Mouse (Mus musculus) MEL (cell line): Measurements from ENCODE around the gene Srp9. TPM values are rescaled to one million over a fixed set of nuclear protein-coding genes. Genes with fewer than 3 reads are reported as not detected.

Source experiments
- DNase-seq: peaks from one replicate; pipeline ENCODE4 v3.0.0; 2011; ENCODE audit warnings: low read depth, low spot score
- H3K27ac ChIP-seq: 2 replicates; pipeline ENCODE4 v1.5.1; 2012; ENCODE audit warnings: low read depth, mild to moderate bottlenecking, control low read depth, low read length, moderate library complexity; ENCODE audit not compliant: control insufficient read depth
- H3K27me3 ChIP-seq, 2 experiments: fragments of 150-350 bp in 1 of 2; sonication (generic) in 1 of 2; 2 replicates each; pipeline ENCODE4 v1.6.1; 2012; ENCODE audit warnings: low read length in 2 of 2, mild to moderate bottlenecking in 2 of 2, improper control_type of control experiment in 1 of 2, moderate library complexity in 1 of 2; ENCODE audit not compliant: insufficient read depth in 2 of 2, control insufficient read depth in 1 of 2
- H3K36me3 ChIP-seq, 2 experiments: 2 replicates each; pipeline ENCODE4 v1.6.1; 2012 to 2014; ENCODE audit warnings: low read length in 2 of 2, improper control_type of control experiment in 1 of 2, inconsistent platforms in 1 of 2, mild to moderate bottlenecking in 1 of 2; ENCODE audit not compliant: insufficient read depth in 2 of 2, control insufficient read depth in 1 of 2
- H3K4me1 ChIP-seq, 2 experiments: fragments of 150-350 bp in 1 of 2; sonication (generic) in 1 of 2; 2 replicates each; pipeline ENCODE4 v1.6.1; 2012; ENCODE audit warnings: low read length in 2 of 2, improper control_type of control experiment in 1 of 2, mild to moderate bottlenecking in 1 of 2; ENCODE audit not compliant: insufficient read depth in 2 of 2, control insufficient read depth in 1 of 2
- H3K4me3 ChIP-seq, 2 experiments: fragments of 150-350 bp in 1 of 2; sonication (generic) in 1 of 2; 2 replicates each; pipeline ENCODE4 v1.5.1; 2012; ENCODE audit warnings: low read depth in 2 of 2, low read length in 2 of 2, mild to moderate bottlenecking in 2 of 2, moderate library complexity in 2 of 2, control low read depth in 1 of 2, improper control_type of control experiment in 1 of 2; ENCODE audit not compliant: control insufficient read depth in 1 of 2, insufficient read depth in 1 of 2
- H3K79me2 ChIP-seq: 2 replicates; pipeline ENCODE4 v1.6.1; 2012; ENCODE audit warnings: mild to moderate bottlenecking, low read length, moderate library complexity; ENCODE audit not compliant: control insufficient read depth, poor library complexity, insufficient read depth
- H3K9ac ChIP-seq: 2 replicates; pipeline ENCODE4 v1.6.1; 2012; ENCODE audit warnings: low read depth, mild to moderate bottlenecking, control low read depth, low read length, moderate library complexity; ENCODE audit not compliant: control insufficient read depth, poor library complexity, severe bottlenecking
- H3K9me3 ChIP-seq: fragments of 150-350 bp; sonication (generic); replicated peaks from 2 replicates; pipeline ENCODE4 v1.6.1; 2012; ENCODE audit warnings: mild to moderate bottlenecking, low read length, improper control_type of control experiment, moderate library complexity; ENCODE audit not compliant: insufficient read depth
- BHLHE40 ChIP-seq: IDR thresholded peaks from 2 replicates; pipeline ENCODE4 v1.6.1; 2012; ENCODE audit warnings: low read depth, mild to moderate bottlenecking, inconsistent platforms, low read length, improper control_type of control experiment, borderline replicate concordance
- CHD1 ChIP-seq: IDR thresholded peaks from 2 replicates; pipeline ENCODE4 v1.6.1; 2012; ENCODE audit warnings: low read depth, mild to moderate bottlenecking, inconsistent platforms, low read length, improper control_type of control experiment
- CHD2 ChIP-seq: IDR thresholded peaks from 2 replicates; pipeline ENCODE4 v1.6.1; 2011; ENCODE audit warnings: low read length, improper control_type of control experiment
- ELF1 ChIP-seq: IDR thresholded peaks from 2 replicates; pipeline ENCODE4 v1.6.1; 2014; ENCODE audit warnings: low read depth, mild to moderate bottlenecking, inconsistent platforms, low read length, improper control_type of control experiment, moderate library complexity
- ETS1 ChIP-seq: IDR thresholded peaks from 2 replicates; pipeline ENCODE4 v1.6.1; 2012; ENCODE audit warnings: low read depth, mild to moderate bottlenecking, inconsistent platforms, low read length, improper control_type of control experiment, moderate library complexity
- GABPA ChIP-seq: IDR thresholded peaks from 2 replicates; pipeline ENCODE4 v1.6.1; 2012; ENCODE audit warnings: low read depth, mild to moderate bottlenecking, inconsistent platforms, low read length, improper control_type of control experiment, moderate library complexity
- GATA1 ChIP-seq: IDR thresholded peaks from 2 replicates; pipeline ENCODE4 v1.6.1; 2011; ENCODE audit warnings: low read depth, low read length, improper control_type of control experiment
- HCFC1 ChIP-seq: IDR thresholded peaks from 2 replicates; pipeline ENCODE4 v1.6.1; 2012; ENCODE audit warnings: low read depth, mild to moderate bottlenecking, inconsistent platforms, low read length, improper control_type of control experiment, moderate library complexity
- KAT2A ChIP-seq: conservative IDR thresholded peaks from 2 replicates; pipeline ENCODE4 v1.6.1; 2012; ENCODE audit warnings: low read depth, low read length, improper control_type of control experiment, inconsistent platforms
- MAFK ChIP-seq: IDR thresholded peaks from 2 replicates; pipeline ENCODE4 v1.6.1; 2011; ENCODE audit warnings: low read depth, mild to moderate bottlenecking, low read length, improper control_type of control experiment, borderline replicate concordance
- MEF2A ChIP-seq: IDR thresholded peaks from 2 replicates; pipeline ENCODE4 v1.6.1; 2014; ENCODE audit warnings: low read depth, mild to moderate bottlenecking, inconsistent platforms, low read length, improper control_type of control experiment; ENCODE audit not compliant: poor library complexity, insufficient replicate concordance, severe bottlenecking; ENCODE audit errors: extremely low read depth
- MYC ChIP-seq: IDR thresholded peaks from 2 replicates; pipeline ENCODE4 v1.6.1; 2011; ENCODE audit warnings: low read depth, mild to moderate bottlenecking, low read length, improper control_type of control experiment, moderate library complexity
- NELFE ChIP-seq: IDR thresholded peaks from 2 replicates; pipeline ENCODE4 v1.6.1; 2011; ENCODE audit warnings: low read depth, low read length, improper control_type of control experiment
- POLR2A ChIP-seq, 2 experiments: IDR thresholded peaks; 2 replicates each; pipeline ENCODE4 v1.6.1; 2011 to 2012; ENCODE audit warnings: low read length in 2 of 2, mild to moderate bottlenecking in 2 of 2, control low read depth in 1 of 2, improper control_type of control experiment in 1 of 2, low read depth in 1 of 2, moderate library complexity in 1 of 2; ENCODE audit not compliant: control insufficient read depth in 1 of 2, insufficient read depth in 1 of 2, poor library complexity in 1 of 2
- POLR2AphosphoS5 ChIP-seq: IDR thresholded peaks from 2 replicates; pipeline ENCODE4 v1.6.1; 2012; ENCODE audit warnings: low read depth, borderline replicate concordance, mild to moderate bottlenecking, inconsistent platforms, low read length, moderate library complexity, mixed read lengths
- RAD21 ChIP-seq: IDR thresholded peaks from 2 replicates; pipeline ENCODE4 v1.6.1; 2011; ENCODE audit warnings: mild to moderate bottlenecking, low read depth, low read length, improper control_type of control experiment
- SIN3A ChIP-seq: IDR thresholded peaks from 2 replicates; pipeline ENCODE4 v1.6.1; 2012; ENCODE audit warnings: low read length, improper control_type of control experiment, inconsistent platforms
- SMC3 ChIP-seq: IDR thresholded peaks from 2 replicates; pipeline ENCODE4 v1.6.1; 2011; ENCODE audit warnings: low read depth, low read length, improper control_type of control experiment
- TBP ChIP-seq: IDR thresholded peaks from 2 replicates; pipeline ENCODE4 v1.8.0; 2011; ENCODE audit warnings: low read depth, low read length, improper control_type of control experiment
- TCF12 ChIP-seq: IDR thresholded peaks from 2 replicates; pipeline ENCODE4 v1.6.1; 2014; ENCODE audit warnings: low read depth, mild to moderate bottlenecking, inconsistent platforms, low read length, improper control_type of control experiment, moderate library complexity
- UBTF ChIP-seq: IDR thresholded peaks from 2 replicates; pipeline ENCODE4 v1.6.1; 2012; ENCODE audit warnings: low read depth, mild to moderate bottlenecking, inconsistent platforms, low read length, improper control_type of control experiment, moderate library complexity, borderline replicate concordance; ENCODE audit not compliant: insufficient read depth
- USF2 ChIP-seq, 2 experiments: IDR thresholded peaks; 2 replicates each; pipeline ENCODE4 v1.6.1; 2011 to 2012; ENCODE audit warnings: improper control_type of control experiment in 2 of 2, low read length in 2 of 2, borderline replicate concordance in 1 of 2, inconsistent platforms in 1 of 2, low read depth in 1 of 2, mild to moderate bottlenecking in 1 of 2; ENCODE audit not compliant: insufficient read depth in 1 of 2
- ZC3H11A ChIP-seq: IDR thresholded peaks from 2 replicates; pipeline ENCODE4 v1.6.1; 2012; ENCODE audit warnings: low read depth, mild to moderate bottlenecking, inconsistent platforms, low read length, improper control_type of control experiment
- ZNF384 ChIP-seq: IDR thresholded peaks from 2 replicates; pipeline ENCODE4 v1.6.1; 2012; ENCODE audit warnings: low read depth, mild to moderate bottlenecking, inconsistent platforms, low read length, improper control_type of control experiment
- polyA plus RNA-seq, 2 experiments: library from polyadenylated mRNA; stranded (reverse) in 1 of 2; unstranded in 1 of 2; fragments of >175 nt in 1 of 2; fragments of >200 nt in 1 of 2; gene quantifications; 2 replicates each; pipeline versions ENCODE4 v1.2.1 to v1.2.4; 2012; ENCODE audit warnings: low replicate concordance in 2 of 2, low read depth in 1 of 2; ENCODE audit not compliant: insufficient read length in 2 of 2, insufficient read depth in 1 of 2, missing spikeins in 1 of 2
- total RNA-seq: library from RNA; depleted of rRNA; stranded (reverse); fragments of 300-350 nt; gene quantifications from 2 replicates; pipeline ENCODE4 v1.2.3, GENCODE M21; 2012

Srp9 gene
- total and polyA plus RNA-seq, 3 experiments = 49.7 to 61.8 TPM; not detected in 1

DNA sequence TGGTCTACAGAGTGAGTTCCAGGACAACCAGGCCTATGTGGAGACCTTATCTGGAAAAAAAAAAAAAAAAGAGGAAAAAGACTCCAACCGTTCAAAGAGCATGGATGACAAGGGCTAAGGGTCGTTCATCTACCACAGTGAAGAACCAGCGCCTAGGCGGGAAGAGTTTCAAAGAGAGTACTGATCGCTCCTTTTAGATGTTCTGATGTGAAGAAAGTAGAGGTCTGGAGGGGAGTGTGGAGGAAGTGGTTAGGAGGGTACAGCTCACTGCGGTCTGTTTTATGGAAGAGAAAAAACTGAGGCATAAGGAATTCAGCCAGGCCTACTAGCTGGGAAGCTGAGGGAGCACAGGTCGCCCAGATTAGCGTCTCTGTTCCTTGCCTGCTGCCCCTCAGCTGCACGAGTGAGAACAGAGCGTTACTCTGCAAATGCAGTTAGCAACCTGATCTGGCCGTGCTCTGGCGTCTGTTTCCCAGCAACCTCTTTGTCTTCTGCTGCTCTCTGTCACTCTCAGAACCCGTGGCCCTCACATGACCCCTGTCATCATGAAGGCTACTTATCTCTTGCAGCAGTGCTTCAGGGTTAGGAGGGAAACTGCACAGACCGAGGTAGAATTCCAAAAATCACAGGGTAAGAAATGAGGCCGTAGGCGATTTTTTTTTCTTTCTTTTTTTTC, 42.7 kb upstream of the Srp9 start:
- H3K9me3 ChIP-seq = no peaks in the 10 kb centered on the region
- TF ChIP-seq GABPA (no peak), CHD1 (no peak), TBP (no peak)
- H3K27me3 ChIP-seq = no peaks in the 10 kb centered on the region; a peak in 1 of 4 replicates
- H3K4me1 ChIP-seq = no peaks in the 10 kb centered on the region
- no peak for DNase-seq
- no peaks in the 10 kb centered on the region for H3K36me3 ChIP-seq
- H3K79me2 ChIP-seq = no peaks in the 10 kb centered on the region
- no peak overlapping the region for H3K27ac ChIP-seq
- no peak overlapping the region for H3K9ac ChIP-seq
- H3K4me3 ChIP-seq = no peak overlapping the region

DNA sequence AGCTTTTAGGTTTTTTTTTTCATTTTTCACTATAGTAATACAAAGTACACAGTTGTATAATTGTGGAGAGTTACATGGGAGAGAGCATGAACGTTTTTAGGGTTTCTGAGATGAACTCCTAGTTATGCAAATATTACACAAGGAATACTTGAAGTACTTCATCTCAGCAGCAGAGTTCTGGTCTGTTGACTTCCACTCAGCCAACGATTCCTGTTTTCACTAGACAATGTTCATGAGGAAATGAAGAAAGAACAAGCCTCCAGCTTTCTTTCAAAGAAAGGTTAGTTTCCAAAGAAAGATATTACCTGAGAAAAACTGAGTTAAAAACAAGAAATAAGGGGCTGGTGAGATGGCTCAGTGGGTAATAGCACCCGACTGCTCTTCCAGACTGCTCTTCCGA, 41.1 kb upstream of the Srp9 start:
- H3K79me2 ChIP-seq = no peaks in the 10 kb centered on the region
- H3K9me3 ChIP-seq = no peaks in the 10 kb centered on the region
- no peaks in the 10 kb centered on the region; a peak in 1 of 4 replicates for H3K27me3 ChIP-seq
- no peak overlapping the region for H3K4me3 ChIP-seq
- H3K36me3 ChIP-seq = no peaks in the 10 kb centered on the region
- H3K27ac ChIP-seq = no peak overlapping the region
- no peak for DNase-seq
- H3K4me1 ChIP-seq = no peaks in the 10 kb centered on the region
- no peak overlapping the region for H3K9ac ChIP-seq
- TF ChIP-seq USF2 (IDR thresholded peaks at IDR 0.05; ENCODE audit: borderline replicate concordance in 1 of 2, insufficient read depth in 1 of 2, low read depth in 1 of 2, low read length in 2 of 2) (no peak), BHLHE40 (no peak), TBP (no peak), KAT2A (no peak), CHD2 (no peak), SIN3A (no peak), ELF1 (no peak), MAFK (no peak)

GRCm38 (mm10) chr1:182086759-182087158, 37.8 kb upstream of the Srp9 start:
- no peaks in the 10 kb centered on the region for H3K9me3 ChIP-seq
- no peak for DNase-seq
- H3K36me3 ChIP-seq = no peaks in the 10 kb centered on the region
- H3K4me3 ChIP-seq = no peak overlapping the region
- H3K4me1 ChIP-seq = no peaks in the 10 kb centered on the region
- H3K27ac ChIP-seq = no peak overlapping the region
- no peak overlapping the region for H3K9ac ChIP-seq
- H3K27me3 ChIP-seq = no peaks in the 10 kb centered on the region; a peak in 1 of 4 replicates
- TF ChIP-seq ZC3H11A (no peak), GATA1 (no peak), TCF12 (no peak), MAFK (no peak), NELFE (no peak), CHD2 (no peak), MYC (no peak), GABPA (no peak), UBTF (no peak), USF2 (IDR thresholded peaks at IDR 0.05; ENCODE audit: borderline replicate concordance in 1 of 2, insufficient read depth in 1 of 2, low read depth in 1 of 2, low read length in 2 of 2) (no peak), ETS1 (no peak), RAD21 (no peak), HCFC1 (no peak), POLR2A (IDR thresholded peaks at IDR 0.05; ENCODE audit: control insufficient read depth in 1 of 2, insufficient read depth in 1 of 2, low read depth in 1 of 2, low read length in 2 of 2, poor library complexity in 1 of 2) (no peak), ZNF384 (no peak), SMC3 (no peak), MEF2A (no peak), POLR2AphosphoS5 (no peak)
- H3K79me2 ChIP-seq = no peaks in the 10 kb centered on the region
